Mouse (Mus musculus) erythroblast, embryonic 14.5 days (primary cell): ENCODE measurements around the gene Dido1.

Experiments used
- GATA1 ChIP-seq: IDR thresholded peaks from 2 replicates; pipeline ENCODE4 v1.6.1; 2012; ENCODE audit warnings: low read length, inconsistent platforms, mixed read lengths
- TAL1 ChIP-seq: IDR thresholded peaks from 3 replicates; pipeline ENCODE4 v1.6.1; 2012; ENCODE audit warnings: low read length, inconsistent platforms, mixed read lengths

GRCm38 (mm10) chr2:180681225-180681624, 28.6 kb downstream of the Dido1 start:
- TF ChIP-seq GATA1 (no peak), TAL1 (no peak)
